Mouse (Mus musculus): ENCODE data around the gene Prss50. TPM values are rescaled to one million over a fixed set of nuclear protein-coding genes. Genes with fewer than 3 reads are reported as not detected.

The Prss50 gene
- polyA plus RNA-seq, 1 experiment from 2014 or later = 43.0 TPM

DNA sequence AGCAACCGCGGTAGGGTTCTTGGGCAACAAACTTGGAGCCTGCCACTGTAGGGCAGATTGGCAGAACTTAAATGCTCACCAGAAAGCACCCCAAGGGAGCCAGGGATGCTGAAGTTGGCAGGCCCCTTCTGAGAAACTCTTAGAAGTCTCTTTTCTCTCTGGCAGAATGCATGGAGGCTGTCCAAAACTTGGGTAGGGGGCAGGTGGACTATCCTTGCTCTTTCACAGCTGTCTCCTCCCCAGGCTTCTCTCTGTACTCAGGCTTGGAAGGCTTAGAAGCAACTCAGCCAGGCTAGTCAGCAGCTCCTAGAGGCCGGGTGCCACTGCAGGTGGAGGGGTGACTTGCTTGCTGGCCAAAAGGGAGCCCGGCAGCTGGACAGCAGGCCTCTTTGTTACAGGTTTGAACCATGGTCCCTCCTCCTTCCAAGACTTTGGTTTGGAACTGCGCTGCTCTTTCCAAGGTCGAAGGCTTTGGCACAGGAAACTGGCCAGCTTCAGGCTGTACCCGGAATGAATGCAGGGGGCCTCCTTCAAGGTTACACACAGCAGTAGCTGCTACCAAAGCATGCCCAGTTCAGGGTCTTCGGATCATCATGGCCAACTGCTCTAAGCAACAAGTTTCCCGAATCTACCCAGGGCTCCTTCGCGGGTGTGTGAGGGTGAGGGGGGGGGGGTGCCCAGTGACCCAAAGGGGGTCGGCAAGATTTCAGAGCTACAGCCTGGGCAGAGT is 21.6 kb downstream of the Prss50 start, which contains the start of gene Als2cl:
Gene Als2cl, plus strand, starts transcription at position 680 of the 730 bp plus-strand sequence.
- no peak for ATAC-seq (replicated peaks; ENCODE audit: low FRiP score)
- Histone ChIP-seq H3K36me3 (ENCODE audit: control insufficient read depth, insufficient read depth, low read length) (no peaks in the 10 kb centered on the region), H3K4me1 (replicated peaks; ENCODE audit: control insufficient read depth, insufficient read depth, low read length) (peaks cover 4% of the 10 kb centered on the region; the same call in 1 of the 2 replicates), H3K9me3 (ENCODE audit: control insufficient read depth, low read length) (no peaks in the 10 kb centered on the region), H3K27me3 (replicated peaks; ENCODE audit: control insufficient read depth, insufficient read depth, low read length) (peaks cover 48% of the 10 kb centered on the region), H3K9ac (ENCODE audit: low read depth, low read length) (peak within 1 kb of the TSS; percentile 26; the same call in 1 of the 2 replicates), H3K4me2 (peak within 1 kb of the TSS; percentile 71), H3K4me3 (ENCODE audit: low read depth, low read length) (peak within 1 kb of the TSS; percentile 52), H3K27ac (ENCODE audit: low read depth, low read length) (no peak within 1 kb of the TSS)
- no peak for DNase-seq (ENCODE audit: low spot score)
- WGBS = 17% methylated on average over 12 of the region's 12 CpGs

GRCm38 (mm10) chr9:110879998-110880561 is 22.3 kb downstream of the Prss50 start, which contains the start of gene Tmie:
TSS of gene Tmie (minus strand) at chr9:110880113.
- WGBS = 2% methylated on average over 32 of the region's 57 CpGs
- H3K27me3 ChIP-seq (replicated peaks; ENCODE audit: control insufficient read depth, insufficient read depth, low read length) = peaks cover 46% of the 10 kb centered on the region
- H3K9ac ChIP-seq (ENCODE audit: low read depth, low read length) = peak within 1 kb of the TSS; percentile 26; the same call in 1 of the 2 replicates
- peak within 1 kb of the TSS; percentile 52 for H3K4me3 ChIP-seq (ENCODE audit: low read depth, low read length)
- peak within 1 kb of the TSS; percentile 71 for H3K4me2 ChIP-seq
- no peaks in the 10 kb centered on the region for H3K9me3 ChIP-seq (ENCODE audit: control insufficient read depth, low read length)
- ATAC-seq (replicated peaks; ENCODE audit: low FRiP score) = peak; percentile 52; the same call in 1 of the 2 replicates
- H3K4me1 ChIP-seq (replicated peaks; ENCODE audit: control insufficient read depth, insufficient read depth, low read length) = peaks cover 2% of the 10 kb centered on the region; the same call in 1 of the 2 replicates
- no peak for DNase-seq (ENCODE audit: low spot score)
- H3K36me3 ChIP-seq (ENCODE audit: control insufficient read depth, insufficient read depth, low read length) = no peaks in the 10 kb centered on the region
- no peak within 1 kb of the TSS for H3K27ac ChIP-seq (ENCODE audit: low read depth, low read length)

- H3K9me3 ChIP-seq (ENCODE audit: control insufficient read depth, low read length) = no peaks in the 10 kb centered on the region
- H3K27ac ChIP-seq (ENCODE audit: low read depth, low read length) = no peak overlapping the region
- H3K9ac ChIP-seq (ENCODE audit: low read depth, low read length) = 0 out of 2 replicates have a peak overlapping the region, but pooled peaks have one; percentile 26
- WGBS = 58% methylated on average over 4 of the region's 4 CpGs
- DNase-seq (ENCODE audit: low spot score) (no peak), ATAC-seq (replicated peaks; ENCODE audit: low FRiP score) (no peak)
- H3K36me3 ChIP-seq (ENCODE audit: control insufficient read depth, insufficient read depth, low read length) = no peaks in the 10 kb centered on the region
- peak overlapping the region; percentile 52 for H3K4me3 ChIP-seq (ENCODE audit: low read depth, low read length)
- H3K4me1 ChIP-seq (replicated peaks; ENCODE audit: control insufficient read depth, insufficient read depth, low read length) = 0 out of 2 replicates have a peak, but pooled peaks cover 2% of the 10 kb centered on the region
- peak overlapping the region; percentile 71 for H3K4me2 ChIP-seq
- H3K27me3 ChIP-seq (replicated peaks; ENCODE audit: control insufficient read depth, insufficient read depth, low read length) = peaks cover 42% of the 10 kb centered on the region
These were observed 23.0 kb downstream of the Prss50 start for GRCm38 (mm10) chr9:110880772-110881171.

DNA sequence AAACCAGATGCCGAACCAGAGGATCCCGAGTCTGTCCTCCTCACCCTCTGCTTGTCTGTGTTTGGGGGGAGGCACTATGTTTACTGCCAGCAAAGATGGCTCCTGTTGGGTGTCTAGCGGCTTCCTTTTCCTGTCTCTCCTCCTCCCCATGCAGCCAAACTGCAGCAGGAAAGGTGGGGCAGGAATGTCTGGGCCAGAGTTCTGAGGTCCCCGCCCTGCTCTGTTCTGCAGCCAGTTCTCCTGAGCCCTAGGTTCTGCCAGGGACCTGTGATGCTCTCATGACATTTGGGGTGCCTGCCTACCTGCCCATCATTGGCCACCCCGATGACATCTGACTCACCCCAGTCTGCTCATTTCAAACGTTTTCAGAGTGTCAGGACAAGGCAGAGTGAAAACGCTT is 24.2 kb downstream of the Prss50 start:
- WGBS = 65% methylated on average over 7 of the region's 7 CpGs
- Histone ChIP-seq H3K9ac (ENCODE audit: low read depth, low read length) (no peak overlapping the region), H3K9me3 (ENCODE audit: control insufficient read depth, low read length) (no peaks in the 10 kb centered on the region), H3K27ac (ENCODE audit: low read depth, low read length) (no peak overlapping the region), H3K4me3 (ENCODE audit: low read depth, low read length) (no peak overlapping the region), H3K27me3 (replicated peaks; ENCODE audit: control insufficient read depth, insufficient read depth, low read length) (peaks cover 42% of the 10 kb centered on the region), H3K36me3 (ENCODE audit: control insufficient read depth, insufficient read depth, low read length) (no peaks in the 10 kb centered on the region), H3K4me2 (no peak overlapping the region), H3K4me1 (replicated peaks; ENCODE audit: control insufficient read depth, insufficient read depth, low read length) (0 out of 2 replicates have a peak, but pooled peaks cover 2% of the 10 kb centered on the region)
- no peak for DNase-seq (ENCODE audit: low spot score)
- ATAC-seq (replicated peaks; ENCODE audit: low FRiP score) = no peak

GRCm38 (mm10) chr9:110887388-110888303 is 29.9 kb downstream of the Prss50 start:
- no peak for ATAC-seq (replicated peaks; ENCODE audit: low FRiP score)

GRCm38 (mm10) chr9:110888935-110889334 is 31.2 kb downstream of the Prss50 start:
- no peak for ATAC-seq (replicated peaks; ENCODE audit: low FRiP score)
- no peak overlapping the region for H3K4me2 ChIP-seq
- H3K4me3 ChIP-seq (ENCODE audit: low read depth, low read length) = no peak overlapping the region
- H3K36me3 ChIP-seq (ENCODE audit: control insufficient read depth, insufficient read depth, low read length) = no peaks in the 10 kb centered on the region
- no peak overlapping the region for H3K27ac ChIP-seq (ENCODE audit: low read depth, low read length)
- DNase-seq (ENCODE audit: low spot score) = no peak
- no peaks in the 10 kb centered on the region for H3K9me3 ChIP-seq (ENCODE audit: control insufficient read depth, low read length)
- peaks cover 22% of the 10 kb centered on the region for H3K4me1 ChIP-seq (replicated peaks; ENCODE audit: control insufficient read depth, insufficient read depth, low read length)
- 88% methylated on average over 14 of the region's 14 CpGs for WGBS
- H3K9ac ChIP-seq (ENCODE audit: low read depth, low read length) = no peak overlapping the region
- no peaks in the 10 kb centered on the region for H3K27me3 ChIP-seq (replicated peaks; ENCODE audit: control insufficient read depth, insufficient read depth, low read length)

More at GRCm38 (mm10) chr9:110887388-110888303, 29.9 kb downstream of the Prss50 start:
- H3K27ac ChIP-seq (ENCODE audit: low read depth, low read length) = no peak overlapping the region; the same call in 1 of the 2 replicates
- no peak overlapping the region for H3K4me2 ChIP-seq
- no peak overlapping the region for H3K9ac ChIP-seq (ENCODE audit: low read depth, low read length)
- no peaks in the 10 kb centered on the region for H3K27me3 ChIP-seq (replicated peaks; ENCODE audit: control insufficient read depth, insufficient read depth, low read length)
- H3K4me3 ChIP-seq (ENCODE audit: low read depth, low read length) = no peak overlapping the region
- 55% methylated on average over 9 of the region's 9 CpGs for WGBS
- no peaks in the 10 kb centered on the region for H3K36me3 ChIP-seq (ENCODE audit: control insufficient read depth, insufficient read depth, low read length)
- no peaks in the 10 kb centered on the region for H3K9me3 ChIP-seq (ENCODE audit: control insufficient read depth, low read length)
- H3K4me1 ChIP-seq (replicated peaks; ENCODE audit: control insufficient read depth, insufficient read depth, low read length) = peaks cover 22% of the 10 kb centered on the region
- DNase-seq (ENCODE audit: low spot score) = no peak

DNA sequence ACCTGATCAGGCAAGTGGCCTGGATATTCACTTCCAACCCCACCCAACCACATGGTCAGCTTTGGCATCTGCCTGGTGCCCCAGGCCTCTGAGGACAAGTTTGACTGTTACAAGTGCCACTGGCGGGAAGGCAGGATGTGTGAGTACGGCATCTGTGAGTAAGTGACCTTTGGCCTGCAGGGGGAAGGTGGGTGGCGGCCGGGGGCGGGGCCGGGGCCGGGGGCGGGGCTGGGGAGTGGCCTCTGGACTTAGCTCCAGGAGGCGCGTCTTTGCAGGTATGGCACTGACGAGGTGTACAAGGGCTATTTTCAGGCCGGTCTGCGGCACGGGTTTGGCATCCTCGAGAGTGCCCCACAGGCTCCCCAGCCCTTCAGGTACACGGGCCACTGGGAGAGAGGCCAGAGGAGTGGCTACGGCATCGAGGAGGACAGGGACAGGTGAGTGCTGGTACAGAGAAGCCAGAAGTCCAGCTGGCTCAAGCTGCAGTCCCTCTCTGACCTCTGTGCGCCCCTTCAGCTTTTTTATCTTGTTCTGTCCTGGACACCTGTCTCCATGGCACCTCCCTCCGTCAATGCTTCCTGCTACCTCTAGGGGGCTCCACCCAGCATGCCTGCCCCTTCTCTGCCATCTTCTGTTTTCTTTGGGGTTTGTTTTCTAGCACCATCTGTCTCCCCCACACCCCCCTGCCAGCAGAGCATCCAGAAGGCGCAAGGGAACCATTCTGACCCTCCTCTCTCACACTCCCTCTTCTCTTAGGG is 32.4 kb downstream of the Prss50 start:
- no peak overlapping the region for H3K9ac ChIP-seq (ENCODE audit: low read depth, low read length)
- H3K9me3 ChIP-seq (ENCODE audit: control insufficient read depth, low read length) = no peaks in the 10 kb centered on the region
- peaks cover 22% of the 10 kb centered on the region for H3K4me1 ChIP-seq (replicated peaks; ENCODE audit: control insufficient read depth, insufficient read depth, low read length)
- DNase-seq (ENCODE audit: low spot score) = no peak
- WGBS = 12% methylated on average over 19 of the region's 21 CpGs
- peak overlapping the region; percentile 50 for H3K4me2 ChIP-seq
- H3K36me3 ChIP-seq (ENCODE audit: control insufficient read depth, insufficient read depth, low read length) = no peaks in the 10 kb centered on the region
- ATAC-seq (replicated peaks; ENCODE audit: low FRiP score) = peak; percentile 27; the same call in 1 of the 2 replicates
- 0 out of 2 replicates have a peak overlapping the region, but pooled peaks have one; percentile 15 for H3K4me3 ChIP-seq (ENCODE audit: low read depth, low read length)
- H3K27me3 ChIP-seq (replicated peaks; ENCODE audit: control insufficient read depth, insufficient read depth, low read length) = no peaks in the 10 kb centered on the region
- peak overlapping the region; percentile 58 for H3K27ac ChIP-seq (ENCODE audit: low read depth, low read length)

Measured in liver, embryonic 11.5 days (tissue).